Mouse (Mus musculus): ENCODE results near the gene Epdr1. TPM values are rescaled to one million over a fixed set of nuclear protein-coding genes. Genes with fewer than 3 reads are reported as not detected.
A peak's percentile ranks its signal among the peaks of the same experiment; 100 is the strongest.

Gene Epdr1
- polyA plus RNA-seq, 1 experiment from 2014 or later: 16.0 TPM

DNA sequence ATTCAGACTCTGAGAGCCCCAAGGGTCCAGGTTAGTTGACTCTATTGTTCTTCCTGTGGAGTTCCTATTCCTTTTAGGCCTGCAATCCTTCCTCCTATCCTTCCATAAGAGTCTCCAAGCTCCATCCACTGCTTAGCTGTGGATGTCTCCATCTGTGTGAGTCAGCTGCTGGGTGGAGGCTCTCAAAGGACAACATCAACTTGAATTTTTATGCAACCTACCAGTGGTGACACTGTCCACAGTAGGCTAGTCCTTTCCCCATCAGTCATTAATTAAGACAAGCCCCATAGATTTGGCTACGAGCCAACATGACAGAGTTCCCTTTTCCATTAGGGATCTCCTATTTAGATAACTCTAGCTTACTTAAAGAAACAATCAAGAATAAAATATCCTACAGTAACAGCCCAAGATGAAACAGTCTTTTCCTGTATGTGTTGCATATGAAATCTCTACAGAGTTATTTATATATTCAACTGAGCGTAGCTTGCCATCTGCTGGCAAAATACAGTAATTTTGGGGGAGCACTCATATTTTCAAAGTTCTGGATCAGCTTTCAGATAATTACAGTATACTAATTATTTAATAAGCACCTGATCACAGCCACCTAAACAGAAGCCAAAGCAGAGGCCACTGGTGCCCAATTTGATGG lies 20.6 kb upstream of the Epdr1 start:
- Histone ChIP-seq H3K4me2 (replicated peaks; ENCODE audit: low read depth, low read length) (no peak overlapping the region), H3K27ac (ENCODE audit: low read length) (no peak overlapping the region), H3K4me1 (ENCODE audit: insufficient read depth, low read depth, low read length) (no peaks in the 10 kb centered on the region), H3K4me3 (ENCODE audit: low read depth, low read length) (no peak overlapping the region), H3K9ac (replicated peaks; ENCODE audit: low read depth) (no peak overlapping the region), H3K27me3 (replicated peaks; ENCODE audit: insufficient read depth, low read length) (no peaks in the 10 kb centered on the region), H3K9me3 (ENCODE audit: low read length) (no peaks in the 10 kb centered on the region), H3K36me3 (ENCODE audit: insufficient read depth, low read length) (no peaks in the 10 kb centered on the region)
- WGBS: 49% methylated on average over 2 of the region's 2 CpGs
- TF ChIP-seq CTCF (IDR thresholded peaks at IDR 0.05) (peak; percentile 45), EP300 (IDR thresholded peaks at IDR 0.05) (no peak)
- ATAC-seq (no peak), DNase-seq (ENCODE audit: low spot score) (peak; percentile 46)

DNA sequence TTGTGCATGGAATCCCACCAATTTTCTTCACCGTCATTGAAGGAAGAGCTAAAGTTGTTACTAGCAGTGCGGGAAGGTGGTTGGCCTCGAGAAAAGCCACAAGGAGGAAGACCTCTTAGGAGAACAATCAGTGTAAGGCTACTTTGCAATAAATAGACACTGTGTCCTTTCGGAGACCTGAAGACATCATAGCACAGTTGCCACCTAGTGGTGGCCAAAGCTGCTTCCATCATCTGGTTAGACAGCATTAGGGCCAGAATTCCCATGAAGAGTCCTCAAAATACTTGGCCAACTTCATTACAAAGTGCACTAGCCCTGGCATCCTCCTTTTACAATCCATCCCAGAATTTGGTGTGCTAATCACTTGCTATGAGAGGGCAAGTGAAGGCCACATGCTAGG lies 16.4 kb upstream of the Epdr1 start:
- Histone ChIP-seq H3K4me1 (ENCODE audit: insufficient read depth, low read depth, low read length) (no peaks in the 10 kb centered on the region), H3K27ac (ENCODE audit: low read length) (no peak overlapping the region), H3K36me3 (ENCODE audit: insufficient read depth, low read length) (no peaks in the 10 kb centered on the region), H3K9me3 (ENCODE audit: low read length) (no peaks in the 10 kb centered on the region), H3K27me3 (replicated peaks; ENCODE audit: insufficient read depth, low read length) (no peaks in the 10 kb centered on the region), H3K4me2 (replicated peaks; ENCODE audit: low read depth, low read length) (no peak overlapping the region), H3K9ac (replicated peaks; ENCODE audit: low read depth) (no peak overlapping the region), H3K4me3 (ENCODE audit: low read depth, low read length) (no peak overlapping the region)
- WGBS: 56% methylated on average over 4 of the region's 4 CpGs
- DNase-seq (ENCODE audit: low spot score): peak; percentile 50
- no peak; the same call in 1 of the 2 replicates for ATAC-seq
- TF ChIP-seq CTCF (IDR thresholded peaks at IDR 0.05) (peak; percentile 73), EP300 (IDR thresholded peaks at IDR 0.05) (no peak)

DNA sequence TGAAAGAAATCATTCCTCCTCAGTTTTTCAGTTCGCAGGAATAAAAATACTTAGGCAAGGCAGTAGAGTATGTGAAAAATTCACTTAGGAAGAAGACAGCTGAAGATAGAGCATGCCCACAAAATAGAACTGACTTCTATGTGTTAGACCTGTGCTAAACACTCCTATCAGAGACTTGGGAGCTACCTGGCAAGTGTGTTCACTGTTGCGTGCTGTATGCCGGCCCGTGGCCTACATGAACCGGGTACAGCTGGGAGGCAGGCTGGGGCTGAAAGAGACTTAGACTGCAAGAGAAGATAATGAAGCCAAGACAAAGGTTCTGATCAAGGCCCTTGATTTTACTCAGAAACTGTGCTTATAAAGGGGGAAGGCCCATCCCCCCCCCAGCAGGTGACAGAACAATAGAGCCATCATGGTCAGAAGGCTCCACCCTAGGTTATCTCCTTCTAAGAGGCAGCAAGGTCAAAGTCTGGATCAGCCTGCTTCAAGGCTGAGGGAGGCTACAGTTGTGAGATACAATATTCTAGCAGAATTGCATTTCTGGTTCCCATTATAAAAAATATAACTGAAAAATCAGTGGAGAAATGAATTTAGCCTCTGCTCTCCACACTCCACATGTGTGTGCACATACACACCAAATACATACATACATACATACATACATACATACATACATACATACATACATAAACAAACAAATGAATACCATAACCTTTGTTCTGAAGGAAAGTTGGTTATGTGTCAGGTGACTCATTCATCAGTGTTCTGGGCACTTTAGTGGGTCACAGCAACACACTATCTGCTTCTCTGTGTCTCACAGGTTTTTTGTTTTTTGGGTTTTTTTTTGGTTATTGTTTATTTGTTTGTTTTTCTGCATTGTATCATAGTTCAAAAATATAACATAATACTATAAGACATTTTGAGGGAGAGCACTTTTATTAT lies 11.3 kb upstream of the Epdr1 start:
- H3K9me3 ChIP-seq (ENCODE audit: low read length): no peaks in the 10 kb centered on the region
- no peaks in the 10 kb centered on the region for H3K4me1 ChIP-seq (ENCODE audit: insufficient read depth, low read depth, low read length)
- no peak overlapping the region for H3K9ac ChIP-seq (replicated peaks; ENCODE audit: low read depth)
- no peaks in the 10 kb centered on the region for H3K36me3 ChIP-seq (ENCODE audit: insufficient read depth, low read length)
- DNase-seq (ENCODE audit: low spot score) (no peak), ATAC-seq (no peak)
- TF ChIP-seq CTCF (IDR thresholded peaks at IDR 0.05) (no peak), EP300 (IDR thresholded peaks at IDR 0.05) (no peak)
- H3K4me2 ChIP-seq (replicated peaks; ENCODE audit: low read depth, low read length): no peak overlapping the region
- 92% methylated on average over 5 of the region's 5 CpGs for WGBS
- no peak overlapping the region for H3K4me3 ChIP-seq (ENCODE audit: low read depth, low read length)
- H3K27ac ChIP-seq (ENCODE audit: low read length): no peak overlapping the region
- no peaks in the 10 kb centered on the region for H3K27me3 ChIP-seq (replicated peaks; ENCODE audit: insufficient read depth, low read length)

DNA sequence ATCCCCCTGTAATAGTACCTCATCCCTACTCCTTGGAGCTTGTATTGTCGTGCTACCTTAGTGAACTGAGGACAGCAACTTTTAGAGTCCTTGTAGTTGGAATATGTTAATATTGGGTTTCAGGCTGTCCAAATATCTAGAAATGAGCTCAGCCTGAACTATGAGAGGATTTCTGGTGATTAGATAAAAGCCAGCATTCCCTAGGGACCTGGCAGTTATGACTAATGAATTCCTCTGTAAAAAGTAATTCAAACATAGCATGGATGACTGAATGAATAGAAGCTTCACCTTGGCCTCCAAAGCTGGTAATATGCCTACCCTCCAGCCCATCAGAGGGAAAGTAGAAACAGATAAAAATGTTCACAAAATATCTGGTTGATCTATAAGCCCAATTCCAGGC lies 6.7 kb upstream of the Epdr1 start:
- ATAC-seq: no peak
- H3K9me3 ChIP-seq (ENCODE audit: low read length): no peaks in the 10 kb centered on the region
- H3K27ac ChIP-seq (ENCODE audit: low read length): no peak overlapping the region
- H3K4me1 ChIP-seq (ENCODE audit: insufficient read depth, low read depth, low read length): peaks cover 3% of the 10 kb centered on the region; the same call in 1 of the 2 replicates
- DNase-seq (ENCODE audit: low spot score): no peak
- TF ChIP-seq EP300 (IDR thresholded peaks at IDR 0.05) (no peak), CTCF (IDR thresholded peaks at IDR 0.05) (no peak)
- H3K36me3 ChIP-seq (ENCODE audit: insufficient read depth, low read length): no peaks in the 10 kb centered on the region
- 60% methylated on average over 1 of the region's 1 CpGs for WGBS
- H3K4me3 ChIP-seq (ENCODE audit: low read depth, low read length): no peak overlapping the region
- no peak overlapping the region for H3K9ac ChIP-seq (replicated peaks; ENCODE audit: low read depth)
- no peak overlapping the region for H3K4me2 ChIP-seq (replicated peaks; ENCODE audit: low read depth, low read length)
- peaks cover 5% of the 10 kb centered on the region; the same call in 1 of the 2 replicates for H3K27me3 ChIP-seq (replicated peaks; ENCODE audit: insufficient read depth, low read length)

DNA sequence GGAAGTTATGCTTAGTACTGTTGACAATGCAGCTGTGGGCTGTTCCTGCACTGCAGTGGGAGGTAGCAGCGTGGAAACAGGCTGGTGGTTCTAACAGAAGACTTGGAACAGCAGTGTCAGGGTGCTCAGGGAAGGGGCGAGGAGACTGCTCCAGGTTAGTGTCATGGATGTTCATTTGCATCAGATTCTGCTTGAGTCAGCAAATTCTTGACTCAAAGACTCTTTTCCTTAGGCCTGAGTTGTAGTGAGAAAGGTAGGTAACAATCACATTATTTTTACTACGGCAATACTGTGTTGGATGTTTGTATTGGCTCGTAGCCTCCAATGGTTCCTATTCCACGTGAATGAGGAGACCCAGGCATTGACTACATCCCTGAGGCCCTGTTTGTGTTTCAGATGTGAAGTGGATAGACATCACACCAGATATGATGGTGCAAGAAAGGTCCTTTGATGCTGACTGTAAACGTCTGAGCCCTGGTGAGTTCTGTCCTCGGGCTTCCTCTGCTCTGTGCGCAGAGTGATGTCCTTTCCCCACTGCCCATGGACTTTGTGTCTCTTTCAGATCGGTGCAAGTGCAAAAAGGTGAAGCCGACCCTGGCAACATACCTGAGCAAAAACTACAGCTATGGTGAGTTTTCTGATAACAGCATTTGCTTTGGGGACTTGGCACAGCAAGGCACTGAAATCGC lies 5.0 kb upstream of the Epdr1 start:
- TF ChIP-seq CTCF (IDR thresholded peaks at IDR 0.05): no peak
- no peak for TF ChIP-seq EP300 (IDR thresholded peaks at IDR 0.05)
- H3K36me3 ChIP-seq (ENCODE audit: insufficient read depth, low read length): no peaks in the 10 kb centered on the region
- H3K9ac ChIP-seq (replicated peaks; ENCODE audit: low read depth): no peak overlapping the region
- DNase-seq (ENCODE audit: low spot score) (no peak), ATAC-seq (no peak)
- H3K4me1 ChIP-seq (ENCODE audit: insufficient read depth, low read depth, low read length): peaks cover 3% of the 10 kb centered on the region; the same call in 1 of the 2 replicates
- no peak overlapping the region for H3K4me3 ChIP-seq (ENCODE audit: low read depth, low read length)
- H3K4me2 ChIP-seq (replicated peaks; ENCODE audit: low read depth, low read length): no peak overlapping the region
- whole genome bisulfite sequencing: 76% methylated on average over 11 of the region's 11 CpGs
- H3K27me3 ChIP-seq (replicated peaks; ENCODE audit: insufficient read depth, low read length): peaks cover 5% of the 10 kb centered on the region; the same call in 1 of the 2 replicates
- no peak overlapping the region for H3K27ac ChIP-seq (ENCODE audit: low read length)
- no peaks in the 10 kb centered on the region for H3K9me3 ChIP-seq (ENCODE audit: low read length)

Data from lung, postnatal 0 days (tissue).